Mouse (Mus musculus) left cerebral cortex, adult 18-20 months (tissue): ENCODE data around the gene Stat6. TPM values are rescaled to one million over a fixed set of nuclear protein-coding genes. Genes with fewer than 3 reads are reported as not detected.
"Not testable (repeated sequence)": the region's sequence is repeated elsewhere in the genome, so short reads cannot be mapped to it uniquely, and the experiment has no call there.

Experiments
- DNase-seq, 2 experiments: peaks; one replicate each; pipeline ENCODE4 v3.0.0; 2021 to 2022; ENCODE audit warnings: low spot score in 2 of 2, mixed read lengths in 1 of 2
- total RNA-seq, 2 experiments: library from RNA; stranded (reverse); gene quantifications; 2 replicates each; pipeline ENCODE4 v1.2.3; 2021

The Stat6 gene
- total RNA-seq, 2 experiments from 2014 or later = 15.9 to 17.8 TPM

DNA sequence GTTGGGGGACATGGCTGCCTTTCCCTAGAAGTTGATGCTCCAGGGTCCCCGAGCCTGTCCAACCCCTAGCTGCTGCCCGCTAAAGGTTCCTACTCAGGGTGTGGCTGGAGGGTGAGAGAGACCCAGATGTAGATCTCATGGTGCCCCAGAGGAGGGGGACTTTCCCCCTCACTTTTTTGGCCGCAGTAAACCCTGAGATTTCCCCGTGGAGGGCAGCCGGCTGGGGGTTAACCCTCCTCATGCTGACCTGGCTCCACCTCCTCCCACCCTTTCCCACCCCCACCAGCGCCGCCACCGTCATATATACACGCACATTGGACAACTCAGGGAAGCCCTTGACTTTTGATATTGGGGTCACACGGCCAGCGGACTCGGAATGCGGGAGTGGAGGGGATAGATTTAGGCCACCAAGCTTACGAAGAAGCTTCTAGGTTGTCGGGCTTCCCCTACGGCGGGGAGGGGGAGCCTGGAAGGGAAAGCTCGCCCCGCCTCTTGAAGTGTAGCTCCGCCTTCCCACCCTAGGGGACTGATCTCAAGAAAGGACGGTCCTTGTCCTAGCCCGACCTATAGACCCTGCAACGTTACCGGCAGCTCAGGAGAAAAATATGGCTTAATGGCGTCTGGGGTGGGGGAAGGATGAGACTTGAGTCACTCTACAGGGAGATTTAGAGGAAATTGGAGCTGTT is 910 bp downstream of the Stat6 start:
- DNase-seq = no peak

DNA sequence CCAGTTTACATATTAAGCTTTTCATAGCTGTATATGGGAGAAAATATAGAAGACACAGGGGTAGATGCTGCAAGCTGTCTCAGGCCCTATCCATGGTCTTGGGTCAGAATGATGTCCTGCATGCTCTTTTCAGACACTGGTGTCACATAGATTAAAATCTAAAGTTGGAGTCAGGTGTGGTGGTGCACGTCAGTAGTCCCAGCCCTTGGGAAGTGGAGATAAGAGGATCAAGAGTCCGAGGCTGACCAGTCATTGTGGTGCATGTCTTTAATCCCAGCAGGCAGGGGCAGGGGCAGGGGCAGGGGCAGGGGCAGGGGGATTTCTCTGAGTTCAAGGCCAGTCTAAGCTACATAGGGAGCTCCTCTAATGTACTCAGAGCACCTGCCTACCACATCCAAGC is 3.0 kb downstream of the Stat6 start:
- no peak for DNase-seq

DNA sequence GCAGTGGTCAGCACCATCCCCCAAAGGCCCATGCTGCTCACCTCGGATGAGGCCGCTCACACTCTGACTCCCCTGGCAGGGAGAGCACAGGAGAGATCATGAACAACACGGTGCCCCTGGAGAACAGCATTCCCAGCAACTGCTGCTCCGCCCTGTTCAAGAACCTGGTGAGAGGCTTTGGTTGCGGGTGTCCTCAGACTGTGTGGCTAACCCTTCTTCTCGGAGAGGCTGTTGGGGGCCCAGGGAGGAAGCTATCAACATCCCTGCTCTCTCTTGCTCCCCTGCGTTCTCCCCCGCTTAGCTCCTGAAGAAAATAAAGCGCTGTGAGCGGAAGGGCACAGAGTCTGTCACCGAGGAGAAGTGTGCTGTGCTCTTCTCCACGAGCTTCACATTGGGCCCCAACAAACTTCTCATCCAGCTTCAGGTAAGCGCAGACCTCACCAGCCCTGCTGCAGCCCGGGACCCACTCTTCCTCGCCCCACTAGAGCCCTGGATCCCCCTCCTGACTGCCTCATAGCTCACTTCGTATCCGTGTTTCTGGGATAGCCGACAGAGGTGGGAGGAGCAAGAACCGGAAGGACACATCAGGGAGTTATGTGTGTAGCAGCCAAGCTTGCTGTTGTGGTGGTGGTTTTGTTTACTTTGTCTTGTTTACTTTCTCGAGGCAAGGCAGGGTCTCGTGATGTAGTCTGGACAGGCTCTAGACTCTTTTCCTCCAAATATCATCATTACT is 10.3 kb downstream of the Stat6 start:
- no peak for DNase-seq

DNA sequence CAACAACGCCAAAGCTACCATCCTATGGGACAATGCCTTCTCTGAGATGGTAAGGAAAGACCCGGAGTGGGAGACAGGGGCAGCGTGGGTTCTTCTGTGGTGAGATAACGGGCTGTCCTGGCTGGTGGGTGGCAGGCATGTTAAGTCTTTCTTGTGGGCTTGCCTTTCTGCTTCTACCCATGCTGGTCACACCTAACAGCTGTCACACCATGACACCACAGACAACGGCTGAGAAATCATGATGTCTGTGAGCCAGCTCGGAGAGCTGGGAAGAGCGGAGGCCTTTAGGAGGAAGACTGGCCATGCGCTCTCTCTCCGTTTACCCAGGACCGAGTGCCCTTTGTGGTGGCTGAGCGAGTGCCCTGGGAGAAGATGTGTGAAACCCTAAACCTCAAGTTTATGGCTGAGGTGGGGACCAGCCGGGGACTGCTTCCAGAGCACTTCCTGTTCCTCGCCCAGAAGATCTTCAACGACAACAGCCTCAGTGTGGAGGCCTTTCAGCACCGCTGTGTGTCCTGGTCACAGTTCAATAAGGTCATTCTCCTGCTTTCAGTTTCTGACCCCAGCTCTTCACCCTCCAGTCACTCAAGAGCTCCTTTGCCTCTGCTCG is 12.3 kb downstream of the Stat6 start:
- DNase-seq = no peak

DNA sequence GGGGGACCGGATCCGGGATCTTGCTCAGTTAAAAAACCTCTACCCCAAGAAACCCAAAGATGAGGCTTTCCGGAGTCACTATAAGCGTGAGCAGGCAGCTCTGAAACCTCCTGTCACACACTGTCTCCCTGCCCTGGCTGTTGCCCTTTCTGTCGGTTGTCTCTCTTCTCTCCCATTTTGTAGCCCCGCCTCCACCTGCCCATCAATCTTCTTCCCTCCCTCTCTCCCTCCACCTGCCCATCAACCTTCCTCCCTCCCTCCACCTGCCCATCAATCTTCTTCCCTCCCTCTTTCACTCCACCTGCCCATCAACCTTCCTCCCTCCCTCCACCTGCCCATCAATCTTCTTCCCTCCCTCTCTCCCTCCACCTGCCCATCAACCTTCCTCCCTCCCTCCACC is 14.8 kb downstream of the Stat6 start:
- DNase-seq = not testable (repeated sequence)

DNA sequence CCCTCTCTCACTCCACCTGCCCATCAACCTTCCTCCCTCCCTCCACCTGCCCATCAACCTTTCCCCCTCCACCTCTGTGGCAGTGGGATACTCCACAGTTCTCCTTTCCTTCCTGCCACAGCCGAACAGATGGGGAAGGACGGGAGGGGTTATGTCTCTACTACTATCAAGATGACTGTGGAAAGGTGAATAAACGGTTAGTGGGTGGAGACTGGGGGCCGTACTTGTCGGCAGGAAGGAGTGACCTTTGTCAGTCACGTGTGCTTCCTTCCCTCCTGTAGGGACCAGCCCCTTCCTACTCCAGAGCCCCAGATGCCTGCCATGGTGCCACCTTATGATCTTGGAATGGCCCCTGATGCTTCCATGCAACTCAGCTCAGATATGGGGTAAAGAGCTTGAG is 15.3 kb downstream of the Stat6 start:
- no peak for DNase-seq

DNA sequence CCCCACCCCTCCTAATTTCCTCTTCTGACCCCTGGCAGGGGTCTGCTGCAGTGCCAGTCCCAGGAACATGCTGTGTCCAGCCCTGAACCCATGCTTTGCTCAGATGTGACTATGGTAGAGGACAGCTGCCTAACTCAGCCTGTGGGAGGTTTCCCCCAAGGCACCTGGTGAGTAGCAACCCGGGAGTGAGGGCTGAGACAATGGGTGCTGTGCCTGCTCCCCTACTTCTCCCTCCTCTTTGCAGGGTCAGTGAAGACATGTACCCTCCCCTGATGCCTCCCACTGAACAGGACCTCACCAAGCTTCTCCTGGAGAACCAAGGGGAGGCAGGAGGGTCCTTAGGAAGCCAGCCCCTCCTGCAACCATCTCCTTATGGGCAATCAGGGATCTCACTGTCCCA is 16.8 kb downstream of the Stat6 start:
- DNase-seq = no peak

DNA sequence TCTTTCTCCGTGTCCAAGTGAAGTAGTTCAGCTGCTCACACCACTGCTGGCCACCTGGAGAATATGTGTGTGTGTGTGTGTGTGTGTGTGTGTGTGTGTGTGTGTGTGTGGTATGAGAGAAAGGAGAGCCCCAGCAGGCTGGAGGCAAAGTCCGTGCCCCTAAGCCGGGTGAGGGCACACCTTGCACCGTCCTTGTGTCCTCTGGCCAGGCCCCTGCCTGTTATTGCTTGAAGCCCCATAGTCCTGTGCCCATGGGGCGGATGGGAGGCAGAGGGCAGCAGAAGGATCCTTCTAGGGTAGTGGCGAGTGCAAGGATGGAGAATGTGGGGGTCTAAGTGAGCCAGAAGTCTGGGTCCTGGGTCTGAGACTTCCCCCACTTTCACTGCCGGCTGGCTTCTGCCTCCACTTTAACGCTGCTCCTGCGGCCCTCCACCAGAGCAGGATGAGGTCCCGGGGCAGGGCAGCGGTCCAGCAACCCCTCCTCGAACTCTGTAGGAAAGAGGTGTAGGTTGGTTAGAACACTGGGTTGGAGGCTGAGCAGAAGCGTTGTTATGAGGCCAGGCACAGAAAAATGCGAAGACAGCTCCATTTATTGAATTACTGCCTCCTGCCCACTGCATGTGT is 18.6 kb downstream of the Stat6 start:
- DNase-seq = no peak

DNA sequence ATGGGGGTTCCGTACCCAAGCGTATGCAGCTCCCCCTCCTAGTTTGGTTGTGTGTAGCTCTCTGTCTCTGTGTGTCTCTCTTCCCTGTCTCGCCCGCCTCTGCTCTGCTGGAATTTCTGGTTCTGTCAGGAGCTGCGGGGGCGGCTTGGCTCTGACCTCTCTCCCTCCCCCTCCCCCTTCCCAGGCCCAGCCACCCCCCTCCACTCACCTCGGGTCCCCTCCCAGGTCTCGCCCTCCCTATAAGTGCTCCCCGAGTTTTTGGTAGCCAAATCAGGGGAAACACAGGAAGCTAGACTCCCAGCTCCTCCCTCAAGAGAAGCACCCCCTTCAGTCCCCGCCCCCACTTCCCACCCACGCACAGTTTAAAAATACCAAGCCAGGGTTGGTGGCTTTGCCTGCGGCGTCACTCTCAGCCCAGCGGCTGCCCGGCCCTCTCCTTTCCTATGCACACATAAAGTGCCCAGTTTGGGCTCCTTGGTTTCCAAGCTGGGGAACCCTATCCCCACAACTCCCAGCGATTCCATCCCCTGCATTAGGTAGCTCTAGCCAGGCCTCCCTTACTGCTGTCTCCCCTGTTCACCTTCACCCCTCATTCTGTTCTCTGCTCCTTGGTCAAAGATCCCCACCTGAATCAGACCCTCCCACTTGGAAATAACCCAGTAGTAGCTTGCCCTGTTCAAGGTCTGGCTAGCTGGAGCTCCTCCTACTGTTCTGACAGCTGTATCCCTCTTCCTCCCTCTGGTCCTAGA is 19.3 kb downstream of the Stat6 start:
- peak; percentile 61 to 67 for DNase-seq

DNA sequence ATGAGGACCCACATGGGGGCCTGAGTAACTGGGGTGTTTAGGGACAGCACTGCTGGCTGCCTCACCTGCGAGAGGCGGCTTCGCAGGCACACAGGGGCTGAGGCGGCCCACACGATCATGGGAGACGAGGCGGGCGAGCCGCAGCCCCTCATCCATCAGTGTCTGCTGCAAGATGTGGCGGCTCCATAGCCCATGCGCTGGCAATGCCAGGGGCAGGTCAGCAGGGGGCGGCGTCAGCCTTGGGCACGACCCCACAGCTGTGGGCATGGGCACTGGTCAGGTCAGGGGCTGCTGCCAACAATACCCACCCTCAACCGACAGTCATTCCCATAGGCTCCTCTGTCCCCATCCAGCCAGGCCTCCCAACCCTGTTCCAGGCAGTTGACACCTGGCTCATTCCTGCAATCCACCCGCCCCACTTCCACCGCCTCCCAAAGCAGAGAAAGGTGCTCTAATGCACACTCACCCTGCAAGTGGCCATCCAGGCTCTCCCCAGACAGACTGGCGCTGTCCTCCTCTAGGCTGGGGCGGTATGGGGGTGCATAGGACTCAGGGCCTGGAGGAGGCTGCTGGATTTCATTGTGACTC is 20.0 kb downstream of the Stat6 start:
- DNase-seq = peak in 1 of 2 experiments; percentile 39

DNA sequence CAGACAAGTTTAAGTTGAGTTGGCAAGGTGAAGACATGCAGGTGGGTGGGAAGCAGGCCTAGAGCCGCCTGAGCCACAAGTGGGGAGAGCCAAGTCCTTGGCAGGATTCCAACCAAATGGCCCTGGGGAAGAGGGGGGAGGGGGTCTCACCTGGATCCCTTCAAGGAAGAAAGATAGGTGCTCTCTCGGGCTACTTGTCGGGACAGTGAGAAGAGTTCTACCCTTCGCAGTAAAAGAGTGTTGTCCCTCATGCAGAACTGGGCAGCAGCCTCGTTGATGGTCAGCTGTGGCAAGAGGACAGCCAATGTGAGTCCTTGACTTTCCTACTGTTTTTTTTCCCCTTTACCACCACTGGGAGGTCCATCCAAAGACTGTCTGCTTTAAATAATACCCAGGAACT is 20.8 kb downstream of the Stat6 start:
- DNase-seq = no peak

DNA sequence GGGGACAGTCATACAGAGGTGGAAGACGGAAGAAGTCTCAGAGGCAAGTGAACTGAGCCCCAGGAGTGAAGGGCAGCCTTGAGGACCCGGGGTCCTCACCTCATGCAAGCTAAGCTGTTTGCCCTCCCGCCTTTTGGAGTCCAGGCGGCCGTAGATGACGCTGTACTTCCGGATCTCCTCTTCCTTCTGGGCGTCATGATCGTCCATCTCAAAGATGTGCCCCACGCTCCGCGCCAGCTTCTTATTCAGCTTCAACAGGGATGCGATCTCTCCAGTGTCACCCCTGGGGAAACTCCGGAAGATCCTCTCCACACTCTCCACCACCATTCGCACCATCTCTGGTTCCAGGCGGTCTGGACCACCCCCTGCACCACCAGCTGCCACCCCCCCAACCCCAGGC is 21.4 kb downstream of the Stat6 start:
- DNase-seq = no peak

DNA sequence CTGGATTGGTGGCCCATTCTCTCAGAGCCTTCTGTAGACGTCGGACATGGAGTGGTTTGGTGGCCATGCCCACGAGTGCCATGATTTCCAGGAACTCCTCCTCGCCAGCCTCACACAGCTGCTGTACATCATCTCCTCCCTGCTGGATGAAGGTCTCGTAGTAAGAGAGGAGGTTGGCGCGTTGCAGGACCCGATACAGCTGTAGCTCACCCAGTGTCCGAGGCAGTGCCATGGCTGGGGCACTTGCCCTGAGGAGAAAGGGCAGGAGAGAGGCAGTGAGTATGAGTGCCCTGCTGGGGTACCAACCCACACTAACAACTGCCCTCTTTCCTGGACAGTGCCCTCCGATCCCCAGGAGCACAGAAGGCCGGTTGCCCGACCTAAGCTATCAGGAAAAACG is 22.1 kb downstream of the Stat6 start:
- no peak for DNase-seq

DNA sequence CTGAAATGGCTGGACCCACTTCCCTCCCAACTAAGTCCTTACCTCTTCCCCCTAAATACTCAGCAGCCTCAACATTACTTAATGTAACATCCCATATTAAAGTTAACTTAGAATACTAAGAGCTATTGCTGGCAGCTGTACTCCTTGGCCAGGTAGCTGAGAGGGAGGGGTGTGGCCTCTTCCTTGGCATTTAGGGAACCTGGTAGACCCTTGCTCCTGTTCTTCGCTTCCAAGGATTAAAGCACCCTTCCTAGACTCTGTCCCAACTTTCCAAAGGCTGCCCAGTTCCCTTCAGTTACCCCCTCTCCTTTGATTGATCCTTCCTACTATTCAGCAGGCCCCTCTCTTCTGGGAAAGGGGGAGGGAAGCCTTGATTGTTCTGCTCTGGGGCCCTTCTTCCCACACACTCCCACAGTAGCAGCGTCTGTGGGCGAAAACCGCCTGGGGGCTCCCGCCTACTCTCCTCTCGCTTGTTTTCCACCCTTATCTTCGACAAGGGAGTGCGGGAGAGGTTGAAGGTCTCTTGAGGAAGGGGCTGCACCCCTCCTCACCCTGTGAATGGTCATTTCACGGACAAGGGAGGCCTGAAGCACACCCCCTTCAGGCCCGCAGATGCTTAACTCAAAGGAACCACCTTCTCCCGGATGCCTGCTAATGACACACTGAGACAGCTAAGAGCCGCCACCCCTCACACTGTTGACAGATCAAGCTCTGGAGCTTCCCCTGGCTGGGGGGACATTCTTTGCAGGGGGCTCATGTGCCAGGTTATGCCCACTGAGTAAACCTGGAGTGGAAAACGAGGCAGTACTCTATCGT is 22.8 kb downstream of the Stat6 start:
- no peak for DNase-seq

DNA sequence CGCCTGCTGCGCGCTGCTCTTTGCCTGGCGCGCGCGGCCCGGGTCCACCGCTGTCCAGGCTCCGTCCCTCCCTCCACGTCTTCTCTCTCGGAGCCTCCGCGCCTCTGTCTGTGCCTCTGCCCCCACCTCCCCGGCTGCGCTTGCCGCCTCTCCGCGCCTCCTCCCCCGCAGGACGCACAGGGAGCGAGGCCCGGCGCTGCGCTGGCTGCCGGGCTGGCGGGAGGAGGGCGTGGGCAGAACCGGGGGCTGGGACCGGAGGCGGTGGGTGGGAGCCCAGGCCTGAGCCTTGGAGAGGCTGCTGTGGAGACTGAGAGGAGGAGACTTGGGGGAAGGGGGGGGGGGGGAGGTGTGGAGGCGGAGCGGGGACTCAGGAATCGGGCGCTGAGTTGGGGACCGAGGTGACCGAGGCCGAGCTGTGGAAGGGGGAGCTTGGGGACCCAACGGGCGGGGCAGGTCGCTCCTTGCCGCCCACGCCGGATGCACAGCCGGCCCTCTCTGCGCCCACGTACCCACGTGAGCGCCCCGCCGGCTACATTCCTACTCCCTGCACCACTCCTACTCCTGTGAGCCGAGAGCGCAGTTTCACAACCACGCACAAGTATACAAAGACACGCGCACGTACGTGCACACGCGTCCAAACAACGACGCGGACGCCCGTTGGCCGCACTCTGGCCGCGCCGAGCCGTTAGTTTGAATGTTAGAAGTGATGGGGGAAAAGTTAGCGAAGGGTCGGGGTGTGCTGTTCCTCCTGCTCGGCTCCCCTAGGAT is 23.9 kb downstream of the Stat6 start, which contains the start of gene Nemp1:
Gene Nemp1, plus strand, starts transcription at position 401 of the 768 bp plus-strand sequence.
- peak; percentile 70 to 81 for DNase-seq

DNA sequence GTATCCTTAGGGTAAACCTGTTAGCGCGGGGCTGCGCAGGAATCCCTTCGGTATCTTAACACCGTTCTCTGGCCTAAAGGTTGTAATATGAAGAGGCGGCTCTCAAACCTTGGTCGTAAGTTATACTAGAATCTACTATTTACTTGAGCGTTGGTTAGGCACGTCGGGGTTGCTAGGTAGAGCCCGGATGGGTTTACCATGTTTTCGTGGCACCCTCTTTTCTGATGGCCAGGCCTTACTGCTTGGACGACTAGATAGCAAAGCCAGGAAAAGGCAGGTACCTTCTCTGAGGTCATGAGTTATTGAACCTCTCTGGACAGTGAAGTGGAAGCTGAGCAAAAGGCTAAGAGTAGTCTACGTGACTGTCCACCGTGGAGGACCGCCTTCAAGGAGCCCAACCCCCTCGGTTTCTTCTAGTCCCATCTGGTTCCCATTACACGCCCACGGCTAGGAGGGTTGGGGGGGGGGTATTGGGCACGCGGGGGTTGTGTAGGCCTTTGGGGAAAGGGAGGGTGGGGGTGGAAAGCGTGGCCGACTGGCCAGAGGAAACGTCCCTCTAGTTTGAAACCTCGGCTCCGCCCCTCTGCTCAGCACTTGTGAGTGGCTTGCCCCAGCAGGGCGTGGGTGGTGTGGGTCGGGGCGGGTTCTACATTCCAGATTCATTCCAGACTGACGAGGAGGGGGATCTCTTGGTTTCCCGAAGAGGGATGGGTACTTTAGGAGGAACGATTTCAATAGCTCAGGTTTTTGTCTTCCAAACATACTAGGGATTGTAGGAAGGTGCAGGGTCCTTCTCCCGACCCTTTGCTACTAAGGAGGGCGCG is 24.7 kb downstream of the Stat6 start:
- DNase-seq = peak; percentile 64 to 75

DNA sequence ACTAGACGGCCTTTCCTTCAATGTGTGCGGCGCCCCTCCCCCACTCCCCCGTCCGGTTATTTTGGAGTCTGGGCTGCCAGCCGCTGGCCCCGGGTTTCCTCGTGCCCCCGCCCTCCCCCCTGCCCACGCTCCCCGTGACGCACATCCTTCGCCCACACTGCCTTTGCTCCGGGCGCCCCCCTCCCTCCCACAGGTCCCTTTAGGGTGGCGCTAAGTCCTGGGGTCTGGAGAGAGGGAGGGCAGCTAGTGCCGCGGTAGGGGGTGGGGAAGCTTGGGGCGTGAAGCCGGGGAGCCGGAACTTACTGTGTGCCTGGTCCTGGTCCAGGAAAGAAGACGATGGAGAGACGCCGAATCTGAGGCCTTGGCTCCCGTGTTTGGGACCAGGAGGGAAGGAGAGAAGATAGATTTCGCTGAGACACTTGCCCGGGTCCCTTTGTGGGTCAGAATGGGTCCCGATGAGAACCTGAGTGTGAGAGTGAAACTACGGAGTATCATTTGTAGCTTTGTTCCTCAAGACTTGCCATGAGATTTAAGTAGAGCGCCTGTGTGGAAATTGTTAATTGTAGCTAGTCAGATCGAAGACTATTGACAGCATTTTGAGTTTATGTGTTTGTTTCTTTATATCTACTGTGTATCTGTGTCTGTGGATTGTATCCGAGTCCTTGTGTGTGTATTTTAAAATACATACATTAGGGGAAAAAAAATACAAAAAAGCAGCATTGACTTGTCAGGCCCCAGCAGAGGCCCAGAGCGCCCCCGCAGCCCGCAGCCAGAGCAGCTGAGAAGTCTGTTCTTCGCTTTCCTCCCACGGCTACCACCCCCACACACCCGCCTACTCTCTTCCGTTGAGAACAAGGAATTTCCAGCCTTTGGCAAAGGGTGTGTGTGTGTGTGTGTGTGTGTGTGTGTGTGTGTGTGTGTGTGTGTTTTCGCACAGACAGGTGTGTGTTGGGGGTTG is 25.6 kb downstream of the Stat6 start, which contains the start of gene Nab2:
Gene Nab2, minus strand, starts transcription at position 476 of the 958 bp plus-strand sequence.
- peak; percentile 84 to 87 for DNase-seq
